Mouse (Mus musculus) brain, embryonic 14.5 days (tissue): ENCODE results near the gene Wdr5b. TPM values are rescaled to one million over a fixed set of nuclear protein-coding genes. Genes with fewer than 3 reads are reported as not detected.
"Not testable (repeated sequence)": the region's sequence is repeated elsewhere in the genome, so short reads cannot be mapped to it uniquely, and the experiment has no call there.

Experiments used
- DNase-seq: peaks from one replicate; pipeline ENCODE4 v3.0.0-alpha.2; 2011; ENCODE audit warnings: low read depth
- CTCF ChIP-seq: fragments of 200-500 bp; IDR thresholded peaks from 2 replicates; pipeline ENCODE4 v1.5.1; 2012; ENCODE audit warnings: inconsistent platforms, mild to moderate bottlenecking, moderate library complexity, borderline replicate concordance; ENCODE audit not compliant: insufficient read depth, insufficient read length; ENCODE audit errors: extremely low read depth
- POLR2A ChIP-seq: fragments of 200-500 bp; IDR thresholded peaks from 2 replicates; pipeline ENCODE4 v1.6.1; 2012; ENCODE audit warnings: mild to moderate bottlenecking, inconsistent platforms, borderline replicate concordance; ENCODE audit not compliant: poor library complexity, insufficient read depth, insufficient read length, severe bottlenecking; ENCODE audit errors: extremely low read depth
- polyA plus RNA-seq: library from polyadenylated mRNA; depleted of rRNA; stranded (reverse); fragments of >200 nt; gene quantifications from 2 replicates; pipeline ENCODE4 v1.2.3, GENCODE M21; 2012

The Wdr5b gene
- polyA plus RNA-seq, 1 experiment = 7.3 TPM

DNA sequence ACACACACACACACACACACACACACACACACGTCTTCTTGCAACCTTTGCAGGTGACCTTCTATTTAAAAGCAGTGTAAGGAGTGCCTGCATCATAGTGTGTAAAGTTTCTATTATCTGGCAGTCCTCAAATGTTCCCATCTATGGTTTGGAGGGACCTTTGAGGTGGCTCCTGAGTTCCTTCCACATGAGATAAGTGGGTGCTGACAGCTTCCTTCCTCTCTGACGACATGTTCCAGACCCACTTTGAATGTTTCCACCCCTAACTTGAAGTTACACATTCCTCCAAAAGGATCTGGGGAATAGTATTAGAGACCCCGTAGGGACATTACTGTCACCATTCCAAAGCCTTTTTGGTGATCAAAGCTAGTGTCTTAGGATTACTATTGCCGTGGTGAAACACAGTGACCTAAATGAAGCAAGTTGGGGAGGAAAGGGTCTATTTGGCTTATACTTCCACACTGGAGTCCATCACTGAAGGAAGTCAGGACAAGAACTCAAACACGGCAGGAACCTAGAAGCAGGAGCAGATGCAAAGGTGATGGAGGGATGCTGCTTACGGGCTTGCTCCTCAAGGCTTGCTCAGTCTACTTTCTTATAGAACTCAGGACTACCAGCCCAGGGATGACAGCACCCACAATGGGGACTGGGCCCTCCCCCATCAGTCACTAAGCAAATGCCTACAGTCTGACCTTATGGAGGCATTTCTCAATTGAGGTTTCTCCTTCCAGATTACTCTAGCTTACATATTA, 12.7 kb downstream of the Wdr5b start:
- TF ChIP-seq POLR2A = no peak
- no peak for TF ChIP-seq CTCF

GRCm38 (mm10) chr16:36054920-36055319, 13.9 kb downstream of the Wdr5b start:
- TF ChIP-seq CTCF = no peak
- TF ChIP-seq POLR2A = no peak
- DNase-seq = no peak

More for the DNA sequence above, 12.7 kb downstream of the Wdr5b start:
- DNase-seq = no peak

DNA sequence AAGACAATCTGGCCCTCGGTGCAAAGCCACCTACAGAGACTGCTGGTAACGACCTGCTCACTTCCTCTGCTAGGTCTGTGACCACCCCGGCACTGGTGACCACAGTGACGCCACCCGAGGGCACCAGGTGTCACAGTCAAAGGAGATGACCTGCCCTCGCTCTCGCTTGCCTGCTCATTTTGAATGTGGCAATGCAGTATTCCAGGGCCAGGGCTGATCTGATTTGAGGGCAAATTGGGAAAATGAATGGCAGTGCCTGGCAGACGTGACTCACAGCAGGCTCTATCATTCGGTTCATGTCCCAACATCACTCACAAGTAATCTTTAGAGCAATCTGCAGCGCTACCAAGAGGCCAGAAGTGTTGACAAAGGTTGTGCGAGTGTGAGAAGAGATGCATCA, 15.4 kb downstream of the Wdr5b start:
- DNase-seq = no peak
- TF ChIP-seq POLR2A (no peak), CTCF (no peak)

DNA sequence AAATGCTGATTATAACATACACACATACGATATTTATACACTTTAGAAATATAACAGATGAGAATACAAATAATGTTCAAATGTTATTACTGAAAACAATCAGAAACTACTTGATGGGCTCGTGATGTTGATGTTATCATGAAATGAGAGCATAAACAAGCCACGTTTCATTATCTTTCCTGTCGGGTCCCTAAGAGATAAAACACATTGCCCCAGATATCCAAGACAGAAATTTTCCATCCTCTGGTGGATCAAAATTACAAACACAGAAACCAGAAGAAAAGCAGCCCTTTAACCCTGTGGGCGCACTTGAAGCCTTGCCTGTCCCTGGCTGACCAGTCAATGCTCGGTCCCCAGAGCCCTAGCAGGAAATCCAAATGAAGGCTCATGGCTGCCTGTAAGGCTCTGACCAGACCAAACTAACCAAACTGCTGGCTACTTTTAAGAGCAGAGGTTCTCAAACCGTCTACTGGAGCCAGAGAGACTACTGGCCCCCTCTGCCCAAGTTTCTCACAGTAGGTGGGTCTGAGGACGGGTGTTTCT, 17.0 kb downstream of the Wdr5b start:
- TF ChIP-seq CTCF = no peak
- TF ChIP-seq POLR2A = no peak
- no peak for DNase-seq

DNA sequence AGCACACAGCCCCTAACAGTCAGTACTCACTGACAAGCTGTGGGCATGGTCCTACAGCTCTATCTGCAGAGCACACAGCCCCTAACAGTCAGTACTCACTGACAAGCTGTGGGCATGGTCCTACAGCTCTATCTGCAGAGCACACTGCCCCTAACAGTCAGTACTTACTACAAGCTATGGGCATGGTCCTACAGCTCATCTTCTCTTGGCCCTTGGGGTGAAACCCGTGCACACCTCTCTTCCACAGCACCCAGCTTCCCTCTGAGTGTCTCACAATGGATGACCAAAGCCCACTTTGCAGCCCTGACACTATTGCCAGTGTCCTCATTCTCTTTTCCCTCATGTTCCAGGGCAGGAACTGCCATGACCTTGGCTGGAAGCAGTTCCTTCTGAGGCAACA, 21.5 kb downstream of the Wdr5b start:
- not testable (repeated sequence) for DNase-seq

- no peak for DNase-seq
Measured at GRCm38 (mm10) chr16:36063315-36063714, 22.3 kb downstream of the Wdr5b start.

DNA sequence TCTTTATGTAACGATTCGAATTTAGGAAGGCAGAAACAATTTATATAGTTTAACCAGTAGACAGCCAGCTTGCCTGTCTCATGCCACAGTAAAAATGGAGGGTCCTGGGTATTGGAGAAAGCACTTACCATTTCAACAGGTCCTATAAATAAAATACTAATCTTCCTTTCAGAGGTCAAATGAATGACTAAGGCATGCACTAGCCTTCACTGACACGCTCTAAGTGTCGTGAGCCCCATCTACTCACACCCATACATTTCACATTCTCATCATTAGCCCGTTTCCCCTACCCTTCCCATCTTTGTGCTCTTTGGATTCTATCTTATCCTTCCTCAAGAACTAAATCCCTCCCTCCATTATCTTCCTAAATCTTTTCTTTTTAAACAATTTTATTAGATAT, 23.9 kb downstream of the Wdr5b start:
- no peak for DNase-seq
- TF ChIP-seq POLR2A (no peak), CTCF (no peak)

More at GRCm38 (mm10) chr16:36063315-36063714, 22.3 kb downstream of the Wdr5b start:
- TF ChIP-seq POLR2A (no peak), CTCF (no peak)

GRCm38 (mm10) chr16:36067694-36068093, 26.7 kb downstream of the Wdr5b start:
- TF ChIP-seq POLR2A (no peak), CTCF (no peak)
- DNase-seq = no peak

GRCm38 (mm10) chr16:36068356-36068755, 27.4 kb downstream of the Wdr5b start:
- TF ChIP-seq POLR2A = no peak
- no peak for TF ChIP-seq CTCF
- peak; percentile 65 for DNase-seq

DNA sequence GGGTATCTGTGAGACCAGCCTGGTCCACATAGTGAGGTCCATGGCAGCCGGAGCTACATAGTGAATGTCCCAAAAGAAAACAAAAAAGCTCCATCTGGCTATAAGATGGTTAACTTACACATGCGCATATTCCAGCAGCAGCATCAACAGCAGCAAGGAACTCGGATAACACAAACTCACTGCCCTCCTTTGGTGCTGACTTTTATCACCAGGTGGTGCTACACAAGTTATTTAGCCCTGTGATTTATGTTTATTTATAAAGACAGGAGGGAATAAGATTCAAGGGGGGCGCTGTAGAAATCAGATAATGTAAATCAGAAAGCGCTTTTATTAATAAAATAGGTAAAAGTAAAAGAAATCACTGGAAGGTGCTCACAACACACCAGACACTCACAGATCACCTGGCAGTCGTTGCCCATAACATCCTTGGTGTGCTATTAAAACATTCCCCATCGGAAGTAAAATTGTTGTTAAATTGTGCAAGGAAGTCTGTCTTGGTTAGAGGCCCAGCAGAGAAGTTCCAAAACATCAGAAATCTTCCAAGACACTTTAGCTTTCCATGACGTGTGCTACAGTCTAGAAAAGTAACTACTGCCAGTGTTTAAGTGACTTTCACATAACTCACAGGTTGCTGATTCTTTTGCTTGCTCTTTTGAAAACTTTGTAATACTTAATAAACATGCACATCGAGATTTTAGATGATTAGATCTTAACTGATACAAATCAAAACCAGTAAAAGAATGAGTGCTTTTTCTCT, 29.0 kb downstream of the Wdr5b start:
- TF ChIP-seq POLR2A (no peak), CTCF (no peak)
- peak; percentile 32 for DNase-seq

GRCm38 (mm10) chr16:36071071-36071449, 30.1 kb downstream of the Wdr5b start:
- TF ChIP-seq CTCF (no peak), POLR2A (no peak)
- DNase-seq = no peak

DNA sequence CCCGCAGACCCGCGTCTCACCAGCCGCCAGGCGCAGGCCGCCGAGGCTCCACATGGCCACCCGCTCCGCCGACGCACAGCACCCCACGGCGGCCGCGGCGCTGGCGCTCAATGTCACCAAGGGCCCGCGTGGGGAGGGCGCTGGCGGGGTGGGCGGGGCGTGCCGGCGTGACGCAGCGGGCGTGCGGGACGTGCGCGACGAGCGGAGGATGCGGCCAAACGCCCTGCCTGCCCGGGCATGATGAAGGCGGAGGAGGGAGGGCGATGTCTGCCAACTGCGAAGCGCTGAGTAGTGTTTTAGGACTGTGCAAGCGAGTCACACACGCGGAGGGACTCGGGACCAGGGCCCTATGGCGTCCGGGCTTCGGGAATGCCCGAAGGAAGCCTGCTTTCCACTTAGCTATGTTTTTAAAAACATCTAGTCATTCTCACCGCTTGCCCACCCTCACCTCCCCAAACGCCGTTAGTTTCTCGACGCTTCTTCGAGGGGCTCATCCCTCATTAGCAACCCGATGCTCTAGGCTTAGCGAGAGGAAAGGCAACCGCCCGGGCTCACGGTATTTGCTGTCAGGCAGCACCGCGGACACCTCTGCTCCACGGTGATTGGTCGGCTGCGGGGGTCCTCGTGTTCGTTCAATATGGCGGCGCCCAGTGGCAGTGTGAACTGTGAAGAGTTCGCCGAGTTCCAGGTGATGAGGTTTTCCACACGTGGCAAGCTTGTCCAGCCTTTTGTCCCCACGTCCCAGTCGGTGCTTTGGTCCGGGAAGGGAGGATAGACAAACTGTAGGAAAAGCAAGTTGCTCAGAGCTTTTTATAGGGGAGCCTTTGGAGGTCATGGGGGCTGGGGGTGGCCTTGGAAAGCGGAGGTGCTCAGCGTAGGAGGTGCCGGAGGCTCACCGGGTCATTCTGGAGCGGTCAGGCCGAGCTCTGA, 30.7 kb downstream of the Wdr5b start, which contains the start of the genes Fam162a and Ccdc58:
Fam162a (minus strand) TSS at position 145 of the 930 bp plus-strand sequence.
Ccdc58 (plus strand) TSS at position 236 of the 930 bp plus-strand sequence.
- DNase-seq = peak; percentile 96
- no peak for TF ChIP-seq CTCF
- peak; percentile 90 for TF ChIP-seq POLR2A
